Mouse (Mus musculus) spleen, adult 2 months (tissue): Measurements from ENCODE around the gene Auh.

Experiments
- CTCF ChIP-seq: fragments of 200-500 bp; IDR thresholded peaks from 2 replicates; pipeline ENCODE4 v1.5.1; 2011; ENCODE audit warnings: mild to moderate bottlenecking, inconsistent platforms; ENCODE audit not compliant: insufficient read depth, insufficient read length, insufficient replicate concordance; ENCODE audit errors: extremely low read depth
- POLR2A ChIP-seq: fragments of 200-500 bp; IDR thresholded peaks from 2 replicates; pipeline ENCODE4 v1.6.1; 2011; ENCODE audit warnings: low read depth, low read length, inconsistent platforms

DNA sequence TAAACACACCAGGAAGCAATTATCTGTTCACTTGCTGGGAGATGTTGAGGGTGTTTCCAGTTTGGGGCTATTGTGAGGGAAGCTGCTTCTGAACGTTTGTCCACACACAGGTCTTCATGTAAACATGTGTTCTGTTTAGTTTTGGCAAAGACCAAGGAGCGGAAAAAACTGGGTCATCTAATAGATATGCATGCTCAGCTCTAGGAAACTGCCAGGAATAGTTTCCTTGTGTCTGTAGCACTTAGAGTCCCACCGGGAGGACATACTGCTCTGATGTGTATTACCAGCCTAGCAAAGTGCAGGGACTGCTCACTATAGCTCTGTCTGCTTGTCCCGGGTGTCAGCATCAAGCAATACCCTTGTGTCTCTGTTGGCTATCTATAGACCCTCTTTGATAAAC lies 127.0 kb downstream of the Auh start:
- TF ChIP-seq POLR2A (no peak), CTCF (no peak)
